Mouse (Mus musculus): ENCODE data around the gene Ptpn14. TPM values are rescaled to one million over a fixed set of nuclear protein-coding genes. Genes with fewer than 3 reads are reported as not detected.

The Ptpn14 gene
- polyA plus RNA-seq, 1 experiment from 2014 or later, result 11.0 TPM

GRCm38 (mm10) chr1:189781721-189782345 is 53.8 kb downstream of the Ptpn14 start:
- peaks cover 32 to 82% of the 10 kb centered on the region in 2 experiments for H3K4me1 ChIP-seq (ENCODE audit: control insufficient read depth in 2 of 2, insufficient read depth in 2 of 2, low read length in 2 of 2)
- H3K4me3 ChIP-seq (ENCODE audit: control insufficient read depth in 1 of 2, insufficient read depth in 1 of 2, low read depth in 1 of 2, low read length in 2 of 2), result no peak overlapping the region
- no peak overlapping the region for H3K9ac ChIP-seq (ENCODE audit: low read length)
- no peak for ATAC-seq (ENCODE audit: insufficient number of reproducible peaks, insufficient read depth, low FRiP score, low read depth)
- WGBS, result 59% methylated on average over 10 of the region's 10 CpGs
- H3K27me3 ChIP-seq (ENCODE audit: control insufficient read depth, insufficient read depth, low read length), result no peaks in the 10 kb centered on the region
- H3K27ac ChIP-seq (replicated peaks in 1 of 2; ENCODE audit: control insufficient read depth in 1 of 2, insufficient read depth in 1 of 2, low read depth in 2 of 2, low read length in 2 of 2), result no peak overlapping the region
- no peaks in the 10 kb centered on the region for H3K36me3 ChIP-seq (ENCODE audit: control insufficient read depth, insufficient read depth, low read length)
- H3K4me2 ChIP-seq (ENCODE audit: low read length), result no peak overlapping the region
- no peaks in the 10 kb centered on the region for H3K9me3 ChIP-seq (ENCODE audit: control insufficient read depth, low read length)

- Histone ChIP-seq H3K9ac (ENCODE audit: low read length) (peak overlapping the region; percentile 54), H3K4me3 (ENCODE audit: control insufficient read depth in 1 of 2, insufficient read depth in 1 of 2, low read depth in 1 of 2, low read length in 2 of 2) (peak overlapping the region in 1 of 2 experiments; percentile 11; a peak in 1 of 4 replicates), H3K4me2 (ENCODE audit: low read length) (peak overlapping the region; percentile 55), H3K9me3 (ENCODE audit: control insufficient read depth, low read length) (no peaks in the 10 kb centered on the region), H3K27me3 (ENCODE audit: control insufficient read depth, insufficient read depth, low read length) (no peaks in the 10 kb centered on the region), H3K27ac (replicated peaks in 1 of 2; ENCODE audit: control insufficient read depth in 1 of 2, insufficient read depth in 1 of 2, low read depth in 2 of 2, low read length in 2 of 2) (peak overlapping the region in 1 of 2 experiments; percentile 57; a peak in 3 of 4 replicates), H3K36me3 (ENCODE audit: control insufficient read depth, insufficient read depth, low read length) (peaks cover 7% of the 10 kb centered on the region; the same call in 1 of the 2 replicates), H3K4me1 (ENCODE audit: control insufficient read depth in 2 of 2, insufficient read depth in 2 of 2, low read length in 2 of 2) (peaks cover 36 to 82% of the 10 kb centered on the region in 2 experiments)
- ATAC-seq (ENCODE audit: insufficient number of reproducible peaks, insufficient read depth, low FRiP score, low read depth), result no peak
- WGBS, result 58% methylated on average over 6 of the region's 6 CpGs
These were observed 54.6 kb downstream of the Ptpn14 start for GRCm38 (mm10) chr1:189782709-189783108.

GRCm38 (mm10) chr1:189784503-189784902 is 56.4 kb downstream of the Ptpn14 start:
- Histone ChIP-seq H3K4me1 (ENCODE audit: control insufficient read depth in 2 of 2, insufficient read depth in 2 of 2, low read length in 2 of 2) (peaks cover 28 to 71% of the 10 kb centered on the region in 2 experiments), H3K36me3 (ENCODE audit: control insufficient read depth, insufficient read depth, low read length) (peaks cover 16% of the 10 kb centered on the region; the same call in 1 of the 2 replicates), H3K27me3 (ENCODE audit: control insufficient read depth, insufficient read depth, low read length) (no peaks in the 10 kb centered on the region), H3K4me3 (ENCODE audit: control insufficient read depth in 1 of 2, insufficient read depth in 1 of 2, low read depth in 1 of 2, low read length in 2 of 2) (no peak overlapping the region), H3K9ac (ENCODE audit: low read length) (no peak overlapping the region), H3K9me3 (ENCODE audit: control insufficient read depth, low read length) (no peaks in the 10 kb centered on the region), H3K27ac (replicated peaks in 1 of 2; ENCODE audit: control insufficient read depth in 1 of 2, insufficient read depth in 1 of 2, low read depth in 2 of 2, low read length in 2 of 2) (peak overlapping the region in 1 of 2 experiments; percentile 38; a peak in 1 of 4 replicates), H3K4me2 (ENCODE audit: low read length) (no peak overlapping the region)
- no peak for ATAC-seq (ENCODE audit: insufficient number of reproducible peaks, insufficient read depth, low FRiP score, low read depth)
- WGBS, result 30% methylated on average over 7 of the region's 7 CpGs

GRCm38 (mm10) chr1:189786707-189787485 is 58.8 kb downstream of the Ptpn14 start:
- Histone ChIP-seq H3K27me3 (ENCODE audit: control insufficient read depth, insufficient read depth, low read length) (no peaks in the 10 kb centered on the region), H3K4me3 (ENCODE audit: control insufficient read depth in 1 of 2, insufficient read depth in 1 of 2, low read depth in 1 of 2, low read length in 2 of 2) (no peak overlapping the region), H3K27ac (replicated peaks in 1 of 2; ENCODE audit: control insufficient read depth in 1 of 2, insufficient read depth in 1 of 2, low read depth in 2 of 2, low read length in 2 of 2) (no peak overlapping the region), H3K9ac (ENCODE audit: low read length) (no peak overlapping the region), H3K36me3 (ENCODE audit: control insufficient read depth, insufficient read depth, low read length) (peaks cover 30% of the 10 kb centered on the region), H3K4me1 (ENCODE audit: control insufficient read depth in 2 of 2, insufficient read depth in 2 of 2, low read length in 2 of 2) (peaks cover 24 to 50% of the 10 kb centered on the region in 2 experiments), H3K4me2 (ENCODE audit: low read length) (no peak overlapping the region), H3K9me3 (ENCODE audit: control insufficient read depth, low read length) (no peaks in the 10 kb centered on the region)
- WGBS, result 72% methylated on average over 26 of the region's 26 CpGs
- ATAC-seq (ENCODE audit: insufficient number of reproducible peaks, insufficient read depth, low FRiP score, low read depth), result no peak

- no peaks in the 10 kb centered on the region for H3K27me3 ChIP-seq (ENCODE audit: control insufficient read depth, insufficient read depth, low read length)
- H3K9me3 ChIP-seq (ENCODE audit: control insufficient read depth, low read length), result no peaks in the 10 kb centered on the region
- H3K4me1 ChIP-seq (ENCODE audit: control insufficient read depth in 2 of 2, insufficient read depth in 2 of 2, low read length in 2 of 2), result peaks cover 19 to 32% of the 10 kb centered on the region in 2 experiments
- peaks cover 30% of the 10 kb centered on the region for H3K36me3 ChIP-seq (ENCODE audit: control insufficient read depth, insufficient read depth, low read length)
- H3K9ac ChIP-seq (ENCODE audit: low read length), result no peak overlapping the region
- H3K4me2 ChIP-seq (ENCODE audit: low read length), result no peak overlapping the region
- no peak for ATAC-seq (ENCODE audit: insufficient number of reproducible peaks, insufficient read depth, low FRiP score, low read depth)
- H3K4me3 ChIP-seq (ENCODE audit: control insufficient read depth in 1 of 2, insufficient read depth in 1 of 2, low read depth in 1 of 2, low read length in 2 of 2), result no peak overlapping the region
- no peak overlapping the region for H3K27ac ChIP-seq (replicated peaks in 1 of 2; ENCODE audit: control insufficient read depth in 1 of 2, insufficient read depth in 1 of 2, low read depth in 2 of 2, low read length in 2 of 2)
- 65% methylated on average over 6 of the region's 6 CpGs for WGBS
These were observed 61.5 kb downstream of the Ptpn14 start for GRCm38 (mm10) chr1:189789545-189789944.

GRCm38 (mm10) chr1:189790666-189791065 is 62.6 kb downstream of the Ptpn14 start:
- Histone ChIP-seq H3K4me2 (ENCODE audit: low read length) (no peak overlapping the region), H3K4me1 (ENCODE audit: control insufficient read depth in 2 of 2, insufficient read depth in 2 of 2, low read length in 2 of 2) (peaks cover 22 to 34% of the 10 kb centered on the region in 2 experiments), H3K27me3 (ENCODE audit: control insufficient read depth, insufficient read depth, low read length) (no peaks in the 10 kb centered on the region), H3K4me3 (ENCODE audit: control insufficient read depth in 1 of 2, insufficient read depth in 1 of 2, low read depth in 1 of 2, low read length in 2 of 2) (no peak overlapping the region), H3K27ac (replicated peaks in 1 of 2; ENCODE audit: control insufficient read depth in 1 of 2, insufficient read depth in 1 of 2, low read depth in 2 of 2, low read length in 2 of 2) (no peak overlapping the region), H3K9me3 (ENCODE audit: control insufficient read depth, low read length) (no peaks in the 10 kb centered on the region), H3K36me3 (ENCODE audit: control insufficient read depth, insufficient read depth, low read length) (peaks cover 30% of the 10 kb centered on the region), H3K9ac (ENCODE audit: low read length) (no peak overlapping the region)
- 69% methylated on average over 7 of the region's 7 CpGs for WGBS
- ATAC-seq (ENCODE audit: insufficient number of reproducible peaks, insufficient read depth, low FRiP score, low read depth), result no peak

- no peaks in the 10 kb centered on the region for H3K27me3 ChIP-seq (ENCODE audit: control insufficient read depth, insufficient read depth, low read length)
- 89% methylated on average over 10 of the region's 10 CpGs for WGBS
These were observed 63.6 kb downstream of the Ptpn14 start for GRCm38 (mm10) chr1:189791534-189792217.

More at GRCm38 (mm10) chr1:189791534-189792217, 63.6 kb downstream of the Ptpn14 start:
- Histone ChIP-seq H3K4me3 (ENCODE audit: control insufficient read depth in 1 of 2, insufficient read depth in 1 of 2, low read depth in 1 of 2, low read length in 2 of 2) (no peak overlapping the region), H3K9me3 (ENCODE audit: control insufficient read depth, low read length) (no peaks in the 10 kb centered on the region), H3K4me1 (ENCODE audit: control insufficient read depth in 2 of 2, insufficient read depth in 2 of 2, low read length in 2 of 2) (peaks cover 29 to 40% of the 10 kb centered on the region in 2 experiments), H3K27ac (replicated peaks in 1 of 2; ENCODE audit: control insufficient read depth in 1 of 2, insufficient read depth in 1 of 2, low read depth in 2 of 2, low read length in 2 of 2) (no peak overlapping the region), H3K9ac (ENCODE audit: low read length) (no peak overlapping the region), H3K36me3 (ENCODE audit: control insufficient read depth, insufficient read depth, low read length) (peaks cover 30% of the 10 kb centered on the region), H3K4me2 (ENCODE audit: low read length) (no peak overlapping the region)
- ATAC-seq (ENCODE audit: insufficient number of reproducible peaks, insufficient read depth, low FRiP score, low read depth), result no peak

All from heart, embryonic 14.5 days (tissue).